Mouse (Mus musculus): ENCODE data around the gene Slc39a13. TPM values are rescaled to one million over a fixed set of nuclear protein-coding genes. Genes with fewer than 3 reads are reported as not detected.
A peak's percentile ranks its signal among the peaks of the same experiment; 100 is the strongest.
"Not testable (repeated sequence)": the region's sequence is repeated elsewhere in the genome, so short reads cannot be mapped to it uniquely, and the experiment has no call there.

Slc39a13 gene
- total RNA-seq, 1 experiment from 2014 or later = 16.8 TPM

DNA sequence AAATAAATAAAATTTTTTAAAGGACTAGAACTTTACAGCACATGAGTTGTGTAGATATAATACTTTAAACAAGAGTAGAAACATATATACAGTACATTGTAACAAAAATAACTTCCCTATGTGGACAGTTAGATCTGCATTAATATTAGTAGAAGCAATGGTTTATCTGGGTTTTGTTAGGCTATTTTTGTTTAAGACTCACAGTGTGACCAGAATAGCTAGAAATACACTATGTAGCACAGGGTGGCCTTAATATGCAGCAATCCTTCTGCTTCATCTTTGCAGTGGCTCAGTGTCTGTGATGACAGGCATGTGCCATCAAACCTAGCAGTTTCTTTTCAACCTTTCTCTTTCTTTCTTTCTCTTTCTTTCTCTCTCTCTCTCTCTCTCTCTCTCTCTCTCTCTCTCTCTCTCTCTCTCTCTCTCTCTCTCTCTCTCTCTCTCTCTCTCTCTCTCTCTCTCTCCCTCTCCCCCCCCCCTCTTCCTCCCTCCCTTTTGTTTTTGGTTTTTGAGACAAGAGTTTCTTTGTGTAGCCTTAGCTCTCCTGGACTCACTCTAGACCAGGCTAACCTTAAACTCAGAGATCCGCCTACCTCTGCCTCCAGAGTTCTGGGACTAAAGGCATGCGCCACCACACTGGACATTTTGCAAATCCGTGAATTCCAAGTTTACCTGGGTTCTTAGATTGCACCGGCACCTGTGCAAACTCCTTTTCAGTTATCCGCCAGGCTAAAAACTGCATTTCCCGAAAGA, 16.9 kb downstream of the Slc39a13 start:
- ATAC-seq (replicated peaks in 1 of 2; ENCODE audit: insufficient read depth in 1 of 2, low FRiP score in 2 of 2, low TSS enrichment in 1 of 2, low read depth in 1 of 2, poor library complexity in 2 of 2, severe bottlenecking in 2 of 2) = peak in 1 of 2 experiments; percentile 1; a peak in 1 of 4 replicates

- no peak for ATAC-seq (replicated peaks in 1 of 2; ENCODE audit: insufficient read depth in 1 of 2, low FRiP score in 2 of 2, low TSS enrichment in 1 of 2, low read depth in 1 of 2, poor library complexity in 2 of 2, severe bottlenecking in 2 of 2)
Measured at GRCm38 (mm10) chr2:91052752-91053151, 17.5 kb downstream of the Slc39a13 start.

GRCm38 (mm10) chr2:91051917-91052316, 18.3 kb downstream of the Slc39a13 start:
- no peak for ATAC-seq (replicated peaks in 1 of 2; ENCODE audit: insufficient read depth in 1 of 2, low FRiP score in 2 of 2, low TSS enrichment in 1 of 2, low read depth in 1 of 2, poor library complexity in 2 of 2, severe bottlenecking in 2 of 2)

DNA sequence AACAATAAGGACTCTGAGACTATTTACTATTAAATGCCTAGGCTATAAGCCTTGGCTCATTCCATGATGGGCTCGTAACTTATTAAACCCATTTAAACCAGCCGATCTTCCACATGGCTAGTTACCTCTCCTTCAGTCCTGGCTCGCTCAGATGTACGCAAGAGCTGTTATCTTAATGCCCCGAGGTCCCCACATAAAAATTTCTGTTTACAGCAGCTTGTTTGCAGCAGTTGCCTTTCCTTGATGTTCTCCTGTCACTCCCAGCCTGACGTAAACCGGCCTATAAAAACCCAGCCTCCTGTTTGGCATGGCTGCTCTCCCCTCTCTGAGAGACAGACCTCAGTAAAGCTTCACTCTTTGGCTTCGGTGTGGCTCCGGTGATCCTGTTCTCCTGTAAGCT, 22.9 kb downstream of the Slc39a13 start:
- ATAC-seq (replicated peaks in 1 of 2; ENCODE audit: insufficient read depth in 1 of 2, low FRiP score in 2 of 2, low TSS enrichment in 1 of 2, low read depth in 1 of 2, poor library complexity in 2 of 2, severe bottlenecking in 2 of 2) = no peak

GRCm38 (mm10) chr2:91045805-91046204, 24.4 kb downstream of the Slc39a13 start:
- not testable (repeated sequence) for ATAC-seq (replicated peaks in 1 of 2; ENCODE audit: insufficient read depth in 1 of 2, low FRiP score in 2 of 2, low TSS enrichment in 1 of 2, low read depth in 1 of 2, poor library complexity in 2 of 2, severe bottlenecking in 2 of 2)

DNA sequence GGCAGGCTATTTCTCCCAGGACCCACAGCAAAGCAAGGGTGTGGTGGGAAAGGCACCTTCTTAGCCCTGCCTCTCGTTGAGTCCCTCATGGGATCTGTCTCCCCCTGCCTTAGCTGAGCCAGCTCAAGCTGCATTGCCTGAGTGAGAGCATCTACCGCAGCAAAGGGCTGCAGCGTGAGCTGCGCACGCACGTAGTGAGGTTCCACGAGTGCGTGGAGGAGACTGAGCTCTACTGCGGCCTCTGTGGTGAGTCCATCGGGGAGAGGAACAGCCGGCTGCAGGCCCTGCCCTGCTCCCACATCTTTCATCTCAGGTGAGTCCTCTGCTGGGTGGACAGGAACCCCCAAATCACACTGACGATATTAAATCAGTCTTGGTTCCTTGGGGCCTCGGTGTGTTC, 25.5 kb downstream of the Slc39a13 start:
- no peak for ATAC-seq (replicated peaks in 1 of 2; ENCODE audit: insufficient read depth in 1 of 2, low FRiP score in 2 of 2, low TSS enrichment in 1 of 2, low read depth in 1 of 2, poor library complexity in 2 of 2, severe bottlenecking in 2 of 2)

DNA sequence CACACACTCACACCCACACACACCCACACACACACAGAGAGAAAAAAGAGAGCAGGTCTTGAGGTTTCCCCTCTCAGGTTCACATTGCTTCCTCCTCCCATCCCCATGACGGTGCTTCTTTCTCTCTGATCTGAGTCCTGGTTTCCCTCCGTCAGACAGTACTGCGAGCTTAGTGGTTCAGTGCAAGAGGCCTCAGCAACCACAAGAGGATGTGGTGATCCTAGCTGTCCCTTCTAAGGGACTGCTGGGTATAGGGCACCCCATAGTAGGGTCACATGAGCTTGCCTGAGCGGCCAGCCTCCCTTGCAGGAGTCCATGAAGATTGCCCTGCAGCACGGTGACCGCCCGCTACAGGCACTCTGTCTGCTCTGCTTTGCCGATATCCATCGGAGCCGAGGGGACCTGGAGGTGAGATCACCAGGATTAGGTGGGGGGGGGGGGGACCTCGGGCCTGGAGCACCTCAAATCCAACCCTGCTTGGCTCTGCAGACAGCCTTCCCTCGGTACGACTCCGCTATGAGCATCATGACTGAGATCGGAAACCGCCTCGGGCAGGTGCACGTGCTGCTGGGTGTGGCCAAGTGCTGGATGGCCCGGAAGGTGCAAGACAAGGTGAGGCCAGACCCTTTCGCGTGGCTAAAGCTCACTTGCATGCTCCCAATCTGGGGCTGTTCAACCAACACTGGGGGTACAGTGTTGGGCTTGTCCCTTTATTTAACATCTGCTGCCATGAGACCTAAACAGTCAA, 27.4 kb downstream of the Slc39a13 start:
- ATAC-seq (replicated peaks in 1 of 2; ENCODE audit: insufficient read depth in 1 of 2, low FRiP score in 2 of 2, low TSS enrichment in 1 of 2, low read depth in 1 of 2, poor library complexity in 2 of 2, severe bottlenecking in 2 of 2) = peak; percentile 95 to 99

- ATAC-seq (replicated peaks in 1 of 2; ENCODE audit: insufficient read depth in 1 of 2, low FRiP score in 2 of 2, low TSS enrichment in 1 of 2, low read depth in 1 of 2, poor library complexity in 2 of 2, severe bottlenecking in 2 of 2) = no peak
Measured at GRCm38 (mm10) chr2:91041786-91042185, 28.4 kb downstream of the Slc39a13 start.

DNA sequence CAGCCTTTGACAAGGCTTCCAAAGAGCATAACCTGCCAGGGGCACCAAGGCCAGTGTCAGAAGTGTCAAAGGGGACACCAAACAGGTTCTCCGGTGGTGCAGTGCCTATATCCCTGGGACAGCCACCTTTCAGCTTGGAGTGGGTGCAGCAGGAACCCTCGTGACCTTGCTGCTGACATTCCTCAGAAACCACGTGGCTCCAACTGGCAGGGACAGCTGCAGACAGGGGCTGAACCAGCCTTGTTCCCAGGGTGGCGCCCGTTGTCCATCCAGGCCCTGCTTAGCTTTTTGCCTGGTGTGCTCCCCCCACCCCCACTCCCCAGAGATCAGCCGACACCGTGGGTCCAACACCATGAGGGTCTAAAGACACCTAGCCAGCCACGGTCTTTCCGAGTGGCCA, 34.8 kb downstream of the Slc39a13 start, which contains the start of gene Rapsn:
Gene Rapsn, plus strand, starts transcription at position 236 of the 400 bp plus-strand sequence.
- ATAC-seq (replicated peaks in 1 of 2; ENCODE audit: insufficient read depth in 1 of 2, low FRiP score in 2 of 2, low TSS enrichment in 1 of 2, low read depth in 1 of 2, poor library complexity in 2 of 2, severe bottlenecking in 2 of 2) = no peak

- ATAC-seq (replicated peaks in 1 of 2; ENCODE audit: insufficient read depth in 1 of 2, low FRiP score in 2 of 2, low TSS enrichment in 1 of 2, low read depth in 1 of 2, poor library complexity in 2 of 2, severe bottlenecking in 2 of 2) = peak in 1 of 2 experiments; percentile 37; a peak in 1 of 4 replicates
Measured at GRCm38 (mm10) chr2:91033000-91033399, 37.2 kb downstream of the Slc39a13 start.

- no peak for ATAC-seq (replicated peaks in 1 of 2; ENCODE audit: insufficient read depth in 1 of 2, low FRiP score in 2 of 2, low TSS enrichment in 1 of 2, low read depth in 1 of 2, poor library complexity in 2 of 2, severe bottlenecking in 2 of 2)
Measured at GRCm38 (mm10) chr2:91031216-91031615, 39.0 kb downstream of the Slc39a13 start.

DNA sequence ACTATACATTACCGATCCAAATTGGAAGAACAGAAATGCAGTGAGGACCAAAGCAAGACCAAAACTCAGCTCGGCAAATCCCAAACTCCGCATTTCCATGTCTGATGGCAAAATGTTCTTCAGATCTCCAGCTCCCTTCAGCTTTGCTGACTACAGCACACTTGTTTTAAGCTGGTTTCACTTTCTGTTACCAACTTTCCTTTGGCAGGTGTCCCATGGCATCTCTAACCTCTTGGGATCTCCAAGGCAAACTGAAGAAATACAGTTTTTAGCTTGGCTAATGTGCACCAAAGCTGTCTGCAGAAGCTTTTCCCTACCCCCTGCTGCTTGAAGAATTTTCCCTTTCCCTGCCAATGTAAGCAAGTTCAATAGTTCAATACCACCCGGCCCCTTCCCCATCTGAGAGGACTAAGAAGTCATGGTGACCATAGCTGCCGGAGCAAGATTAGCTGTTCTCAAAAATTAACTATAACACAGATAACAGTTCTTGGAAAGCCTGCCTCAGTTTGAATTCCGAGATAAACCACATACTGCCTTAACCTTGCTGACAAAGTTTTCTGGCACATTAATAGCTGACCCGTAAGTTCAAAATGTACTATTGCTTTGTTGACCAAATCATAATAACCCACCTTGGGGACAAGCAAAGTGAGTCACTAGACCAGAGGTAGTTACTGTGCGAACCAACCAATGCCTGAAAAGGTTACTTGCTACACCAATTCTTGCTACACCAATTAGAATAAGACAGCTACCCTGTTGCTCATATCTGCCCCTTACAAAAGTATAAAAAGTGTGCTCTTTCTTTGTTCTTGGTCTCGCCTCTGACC, 42.6 kb downstream of the Slc39a13 start:
- no peak for ATAC-seq (replicated peaks in 1 of 2; ENCODE audit: insufficient read depth in 1 of 2, low FRiP score in 2 of 2, low TSS enrichment in 1 of 2, low read depth in 1 of 2, poor library complexity in 2 of 2, severe bottlenecking in 2 of 2)

DNA sequence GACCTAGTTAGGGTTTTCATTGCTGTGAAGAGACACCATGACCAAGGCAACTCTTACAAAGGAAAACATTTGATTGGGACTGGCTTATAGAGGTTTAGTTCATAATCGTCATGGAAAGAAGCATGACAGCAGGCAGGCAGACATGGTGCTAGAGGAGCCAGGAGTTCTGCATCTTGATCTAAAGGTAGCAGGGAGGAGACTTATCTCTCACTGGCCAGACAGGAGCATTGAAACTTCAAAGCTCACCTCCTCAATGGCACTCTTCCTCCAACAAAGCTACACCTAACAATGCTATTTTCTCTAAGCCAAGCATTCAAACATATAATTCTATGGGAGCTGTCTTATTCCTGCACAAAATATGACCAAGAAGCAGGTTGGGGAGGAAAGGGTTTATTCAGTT, 43.7 kb downstream of the Slc39a13 start:
- no peak for ATAC-seq (replicated peaks in 1 of 2; ENCODE audit: insufficient read depth in 1 of 2, low FRiP score in 2 of 2, low TSS enrichment in 1 of 2, low read depth in 1 of 2, poor library complexity in 2 of 2, severe bottlenecking in 2 of 2)

DNA sequence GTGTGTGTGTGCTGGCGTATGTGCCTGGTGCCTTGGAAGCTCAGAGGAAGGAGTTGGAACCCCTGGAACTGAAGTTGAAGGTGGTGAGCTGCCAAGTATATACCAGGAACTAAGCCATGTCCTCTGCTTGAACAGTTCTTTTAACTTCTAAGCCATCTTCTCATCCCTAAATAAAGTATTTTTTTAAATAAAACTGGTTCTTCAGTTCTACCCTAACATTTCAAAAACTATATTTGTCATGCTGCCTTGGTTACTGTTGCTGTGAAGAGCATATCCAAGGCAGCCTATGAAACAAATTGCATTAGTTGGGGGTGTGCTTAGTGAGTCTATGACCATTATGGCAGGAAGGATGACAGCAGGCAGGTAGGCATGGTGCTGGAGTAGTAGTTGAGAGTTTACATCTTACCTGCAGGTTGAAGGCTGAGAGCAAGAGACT, 45.1 kb downstream of the Slc39a13 start:
- ATAC-seq (replicated peaks in 1 of 2; ENCODE audit: insufficient read depth in 1 of 2, low FRiP score in 2 of 2, low TSS enrichment in 1 of 2, low read depth in 1 of 2, poor library complexity in 2 of 2, severe bottlenecking in 2 of 2) = no peak

DNA sequence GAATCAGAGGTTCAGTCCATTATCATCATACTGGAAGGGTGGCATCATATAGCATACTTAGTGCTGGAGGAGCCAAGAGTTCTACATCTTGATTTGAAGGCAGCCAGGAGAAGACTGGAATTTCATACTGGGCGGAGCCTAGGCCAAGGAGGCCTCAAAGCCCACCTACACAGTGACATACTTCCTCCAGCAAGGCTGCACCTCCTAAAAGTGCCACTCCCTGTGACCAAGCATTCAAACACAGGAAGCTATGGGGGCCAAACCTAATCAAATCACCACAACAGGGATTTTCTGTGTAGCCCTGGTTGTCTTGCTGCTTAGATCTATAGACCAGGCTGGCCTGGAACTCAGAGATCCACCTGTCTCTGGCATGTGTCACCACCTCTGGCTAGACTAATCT, 46.3 kb downstream of the Slc39a13 start:
- no peak for ATAC-seq (replicated peaks in 1 of 2; ENCODE audit: insufficient read depth in 1 of 2, low FRiP score in 2 of 2, low TSS enrichment in 1 of 2, low read depth in 1 of 2, poor library complexity in 2 of 2, severe bottlenecking in 2 of 2)

GRCm38 (mm10) chr2:91023131-91023530, 47.1 kb downstream of the Slc39a13 start:
- ATAC-seq (replicated peaks in 1 of 2; ENCODE audit: insufficient read depth in 1 of 2, low FRiP score in 2 of 2, low TSS enrichment in 1 of 2, low read depth in 1 of 2, poor library complexity in 2 of 2, severe bottlenecking in 2 of 2) = no peak

- ATAC-seq (replicated peaks in 1 of 2; ENCODE audit: insufficient read depth in 1 of 2, low FRiP score in 2 of 2, low TSS enrichment in 1 of 2, low read depth in 1 of 2, poor library complexity in 2 of 2, severe bottlenecking in 2 of 2) = not testable (repeated sequence)
Measured at GRCm38 (mm10) chr2:91022266-91022665, 48.0 kb downstream of the Slc39a13 start.

DNA sequence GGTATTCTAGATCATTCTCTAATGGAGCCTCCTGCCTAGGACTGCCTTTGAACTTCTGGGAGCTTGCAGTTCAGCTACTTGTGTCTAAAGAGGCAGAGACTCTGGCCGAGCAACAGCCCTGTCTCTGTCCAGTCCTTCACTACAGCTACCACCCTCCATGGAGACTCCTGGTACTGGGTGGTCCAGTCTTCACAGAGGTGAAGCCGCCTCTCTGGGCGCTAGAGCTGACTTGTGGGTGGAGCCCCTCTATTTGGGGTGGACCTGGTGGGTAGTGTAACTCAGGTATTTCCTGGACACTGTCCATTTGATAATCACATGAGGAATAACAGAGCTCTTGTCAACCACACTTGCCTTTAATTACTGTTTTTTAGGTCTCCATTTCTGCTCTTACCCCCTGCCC, 50.3 kb downstream of the Slc39a13 start:
- ATAC-seq (replicated peaks in 1 of 2; ENCODE audit: insufficient read depth in 1 of 2, low FRiP score in 2 of 2, low TSS enrichment in 1 of 2, low read depth in 1 of 2, poor library complexity in 2 of 2, severe bottlenecking in 2 of 2) = no peak

Data from hematopoietic stem cell, adult 5-6 weeks (primary cell).